Mouse (Mus musculus): ENCODE measurements around the gene Srp54c. TPM values are rescaled to one million over a fixed set of nuclear protein-coding genes. Genes with fewer than 3 reads are reported as not detected.
A peak's percentile ranks its signal among the peaks of the same experiment; 100 is the strongest.
"Not testable (repeated sequence)": the region's sequence is repeated elsewhere in the genome, so short reads cannot be mapped to it uniquely, and the experiment has no call there.

The Srp54c gene
- 73.0 and 74.5 TPM in 2 replicates for polyA plus RNA-seq (2016; fragmentation: Nextera tagmentation; extraction: Ambion mirVana)

DNA sequence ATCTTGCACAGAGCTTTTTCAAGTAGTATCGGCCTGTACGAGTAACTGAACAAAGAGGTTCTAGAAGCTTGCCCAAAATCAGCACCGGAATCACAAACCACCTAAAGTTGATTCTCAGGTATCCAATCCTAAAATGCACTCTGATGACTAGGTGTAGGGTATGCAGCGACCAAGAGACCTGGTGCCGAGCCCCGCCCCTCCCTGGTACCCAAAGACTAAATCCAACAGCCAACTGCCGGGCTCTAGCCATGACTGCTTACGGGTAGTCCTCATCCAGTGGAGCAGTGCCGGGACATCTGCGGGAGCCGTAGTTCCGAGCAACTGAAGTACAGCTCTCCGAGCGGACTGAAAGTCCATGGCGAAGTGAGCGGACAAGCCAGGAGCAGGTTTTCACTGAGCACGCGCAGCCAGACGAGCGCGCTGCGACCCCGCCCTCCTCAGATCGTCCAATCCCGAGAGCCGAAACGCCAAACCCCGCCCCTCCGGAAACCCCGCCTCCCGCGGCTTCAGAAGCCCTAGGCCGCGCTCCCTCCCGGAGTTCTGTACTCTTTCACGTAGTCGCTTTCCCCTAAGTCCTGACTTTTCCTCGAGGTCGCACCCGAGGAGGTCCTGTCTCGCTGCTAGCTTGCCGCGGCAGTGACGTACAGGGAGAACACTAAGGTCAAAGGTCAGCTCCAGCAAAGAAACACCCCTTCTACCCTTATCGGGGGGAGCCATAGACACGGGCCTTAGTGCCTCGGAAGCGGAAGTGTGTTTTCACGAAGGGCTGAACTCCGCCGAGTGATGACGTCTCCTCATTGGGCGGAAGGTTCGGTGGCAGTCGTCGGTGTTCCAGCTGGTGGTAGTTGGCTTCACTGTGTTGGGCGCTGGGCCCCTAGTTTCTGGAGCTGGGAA, at the start of gene Srp54c:
Gene Srp54c, plus strand, starts transcription at position 543 of the 894 bp plus-strand sequence.
- not testable (repeated sequence) for H3K27me3 ChIP-seq; H3K27ac ChIP-seq; H3K4me1 ChIP-seq; H3K4me2 ChIP-seq (replicated peaks); H3K9me3 ChIP-seq; H3K36me3 ChIP-seq; H3K9ac ChIP-seq
- peak; percentile 98 for ATAC-seq (ENCODE audit: insufficient number of reproducible peaks, insufficient read depth, low FRiP score, low TSS enrichment)
- no CpG with 5 or more reads among the region's 57 CpGs for WGBS
- H3K4me3 ChIP-seq: peak within 1 kb of the TSS; percentile 38

- no CpG with 5 or more reads among the region's 8 CpGs for WGBS
- H3K27ac ChIP-seq; ATAC-seq (ENCODE audit: insufficient number of reproducible peaks, insufficient read depth, low FRiP score, low TSS enrichment): not testable (repeated sequence)
Observed at GRCm38 (mm10) chr12:55187686-55188085, 42.3 kb upstream of the Srp54c start.

GRCm38 (mm10) chr12:55189127-55189526, 40.8 kb upstream of the Srp54c start:
- no CpG with 5 or more reads among the region's 5 CpGs for WGBS
- not testable (repeated sequence) for H3K9ac ChIP-seq; H3K4me2 ChIP-seq (replicated peaks); H3K36me3 ChIP-seq; H3K9me3 ChIP-seq; H3K4me1 ChIP-seq; H3K4me3 ChIP-seq; H3K27ac ChIP-seq; H3K27me3 ChIP-seq; ATAC-seq (ENCODE audit: insufficient number of reproducible peaks, insufficient read depth, low FRiP score, low TSS enrichment)

More at GRCm38 (mm10) chr12:55187686-55188085, 42.3 kb upstream of the Srp54c start:
- not testable (repeated sequence) for H3K27me3 ChIP-seq; H3K4me3 ChIP-seq; H3K4me1 ChIP-seq; H3K36me3 ChIP-seq; H3K9ac ChIP-seq; H3K4me2 ChIP-seq (replicated peaks); H3K9me3 ChIP-seq

GRCm38 (mm10) chr12:55199306-55199705, 30.7 kb upstream of the Srp54c start, which contains the start of gene 1700047I17Rik2:
Gene 1700047I17Rik2 (plus strand): TSS chr12:55199592.
- not testable (repeated sequence) for H3K4me2 ChIP-seq (replicated peaks); H3K4me1 ChIP-seq; H3K9me3 ChIP-seq; H3K9ac ChIP-seq; H3K4me3 ChIP-seq; H3K36me3 ChIP-seq; H3K27ac ChIP-seq; H3K27me3 ChIP-seq
- no CpG with 5 or more reads among the region's 40 CpGs for WGBS
- ATAC-seq (ENCODE audit: insufficient number of reproducible peaks, insufficient read depth, low FRiP score, low TSS enrichment): peak; percentile 96

DNA sequence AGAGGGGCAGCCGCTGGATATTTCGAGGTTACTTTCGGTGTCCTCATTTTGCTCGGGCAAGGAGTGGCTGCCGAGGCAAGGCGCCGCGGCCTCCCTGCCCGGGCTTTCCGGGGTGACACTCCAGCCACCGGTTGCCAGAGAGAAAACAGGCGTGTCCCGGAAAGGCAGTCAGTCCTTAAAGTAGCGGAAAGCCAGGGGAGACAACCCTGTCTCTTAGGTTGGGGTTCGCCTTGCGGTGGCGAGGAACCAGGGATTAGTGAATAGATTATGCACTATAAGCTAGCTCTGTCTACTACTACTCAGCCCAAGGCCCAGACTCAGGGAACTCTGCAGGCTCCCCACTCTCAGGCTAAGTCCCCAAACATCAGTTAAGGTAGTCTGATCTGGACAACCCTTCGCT, 30.2 kb upstream of the Srp54c start:
- H3K4me1 ChIP-seq; H3K9me3 ChIP-seq; H3K27ac ChIP-seq; H3K36me3 ChIP-seq; H3K4me2 ChIP-seq (replicated peaks); H3K27me3 ChIP-seq; H3K4me3 ChIP-seq; H3K9ac ChIP-seq: not testable (repeated sequence)
- peak; percentile 17; the same call in 1 of the 2 replicates for ATAC-seq (ENCODE audit: insufficient number of reproducible peaks, insufficient read depth, low FRiP score, low TSS enrichment)
- no CpG with 5 or more reads among the region's 18 CpGs for WGBS

DNA sequence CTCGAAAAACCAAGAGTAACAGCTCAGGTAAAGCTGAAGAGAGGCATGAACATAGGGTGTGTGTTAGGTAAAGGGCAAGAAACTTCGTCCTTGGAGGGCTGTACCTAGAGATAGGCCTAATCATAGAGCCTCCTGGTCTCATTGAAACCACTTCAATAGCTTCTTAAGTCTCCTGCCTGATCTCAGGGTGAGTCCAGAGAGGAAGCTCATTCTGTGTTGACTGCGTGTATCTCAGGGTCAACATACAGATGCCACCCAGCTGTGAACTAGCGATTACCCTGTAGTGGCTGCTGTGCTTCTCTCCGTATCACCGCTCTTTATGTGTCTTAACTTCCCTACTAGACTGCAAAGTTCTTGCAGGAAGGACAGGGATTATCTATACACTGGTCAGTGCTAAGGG, 17.0 kb upstream of the Srp54c start:
- H3K4me3 ChIP-seq; H3K27ac ChIP-seq; H3K9me3 ChIP-seq; H3K4me2 ChIP-seq (replicated peaks); H3K9ac ChIP-seq; H3K4me1 ChIP-seq; H3K36me3 ChIP-seq; H3K27me3 ChIP-seq; ATAC-seq (ENCODE audit: insufficient number of reproducible peaks, insufficient read depth, low FRiP score, low TSS enrichment): not testable (repeated sequence)
- no CpG with 5 or more reads among the region's 6 CpGs for WGBS

- H3K4me1 ChIP-seq; ATAC-seq (ENCODE audit: insufficient number of reproducible peaks, insufficient read depth, low FRiP score, low TSS enrichment); H3K9ac ChIP-seq; H3K36me3 ChIP-seq; H3K27me3 ChIP-seq; H3K9me3 ChIP-seq; H3K4me2 ChIP-seq (replicated peaks); H3K27ac ChIP-seq: not testable (repeated sequence)
- 0% methylated on average over 13 of the region's 25 CpGs for WGBS
- peak overlapping the region; percentile 38 for H3K4me3 ChIP-seq
Observed at GRCm38 (mm10) chr12:55230520-55230861, 523 bp downstream of the Srp54c start.

- not testable (repeated sequence) for H3K36me3 ChIP-seq; H3K27me3 ChIP-seq; H3K9ac ChIP-seq; H3K27ac ChIP-seq; H3K9me3 ChIP-seq; ATAC-seq (ENCODE audit: insufficient number of reproducible peaks, insufficient read depth, low FRiP score, low TSS enrichment); H3K4me1 ChIP-seq; H3K4me3 ChIP-seq; H3K4me2 ChIP-seq (replicated peaks)
- WGBS: no CpG with 5 or more reads among the region's 8 CpGs
Observed at GRCm38 (mm10) chr12:55242243-55242642, 12.3 kb downstream of the Srp54c start.

DNA sequence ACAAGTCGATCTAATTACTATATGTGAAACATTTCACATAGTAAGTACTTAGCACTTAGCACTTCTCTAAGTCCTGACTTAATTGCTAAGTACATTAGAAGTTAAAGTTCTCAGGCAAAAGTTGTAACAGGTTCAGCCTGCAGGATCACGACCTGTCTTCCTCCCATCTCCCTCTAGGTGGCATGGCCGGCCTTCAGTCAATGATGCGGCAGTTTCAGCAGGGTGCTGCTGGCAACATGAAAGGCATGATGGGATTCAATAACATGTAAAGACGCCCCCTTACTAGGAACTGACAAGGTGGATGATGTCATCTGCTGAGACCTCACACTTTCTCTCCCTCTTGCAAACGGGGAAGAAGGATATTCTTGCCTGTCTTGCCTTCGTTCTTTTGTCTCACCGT, 32.0 kb downstream of the Srp54c start:
- no CpG with 5 or more reads among the region's 8 CpGs for WGBS
- ATAC-seq (ENCODE audit: insufficient number of reproducible peaks, insufficient read depth, low FRiP score, low TSS enrichment); H3K9me3 ChIP-seq; H3K27me3 ChIP-seq; H3K4me3 ChIP-seq; H3K27ac ChIP-seq; H3K4me2 ChIP-seq (replicated peaks); H3K9ac ChIP-seq; H3K4me1 ChIP-seq: not testable (repeated sequence)
- peaks cover 13% of the 10 kb centered on the region for H3K36me3 ChIP-seq

DNA sequence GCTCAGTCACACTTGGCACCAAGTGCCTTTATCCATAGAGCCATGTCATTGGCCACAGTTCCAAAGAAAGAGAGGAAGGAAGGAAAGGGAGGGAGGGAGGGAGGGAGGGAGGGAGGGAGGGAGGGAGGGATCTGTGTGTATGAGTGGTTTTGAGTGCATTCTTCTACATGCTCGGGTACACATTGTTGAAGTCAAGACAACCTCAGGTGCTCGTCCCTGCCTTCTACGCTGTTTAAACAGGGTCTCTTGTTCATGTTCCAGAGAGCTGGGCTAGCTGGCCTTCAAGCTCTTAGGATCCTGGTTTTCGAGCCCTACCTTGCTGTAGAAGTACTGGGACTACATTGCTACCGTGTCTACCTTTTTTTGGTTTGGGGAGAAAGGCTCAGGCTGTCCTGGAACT, 33.4 kb downstream of the Srp54c start:
- H3K4me1 ChIP-seq; H3K27ac ChIP-seq; H3K9ac ChIP-seq; H3K27me3 ChIP-seq; H3K4me3 ChIP-seq; H3K36me3 ChIP-seq; H3K4me2 ChIP-seq (replicated peaks); ATAC-seq (ENCODE audit: insufficient number of reproducible peaks, insufficient read depth, low FRiP score, low TSS enrichment); H3K9me3 ChIP-seq: not testable (repeated sequence)
- no CpG with 5 or more reads among the region's 5 CpGs for WGBS

GRCm38 (mm10) chr12:55272243-55272642, 42.3 kb downstream of the Srp54c start:
- no peak overlapping the region for H3K4me2 ChIP-seq (replicated peaks)
- 88% methylated on average over 3 of the region's 3 CpGs for WGBS

DNA sequence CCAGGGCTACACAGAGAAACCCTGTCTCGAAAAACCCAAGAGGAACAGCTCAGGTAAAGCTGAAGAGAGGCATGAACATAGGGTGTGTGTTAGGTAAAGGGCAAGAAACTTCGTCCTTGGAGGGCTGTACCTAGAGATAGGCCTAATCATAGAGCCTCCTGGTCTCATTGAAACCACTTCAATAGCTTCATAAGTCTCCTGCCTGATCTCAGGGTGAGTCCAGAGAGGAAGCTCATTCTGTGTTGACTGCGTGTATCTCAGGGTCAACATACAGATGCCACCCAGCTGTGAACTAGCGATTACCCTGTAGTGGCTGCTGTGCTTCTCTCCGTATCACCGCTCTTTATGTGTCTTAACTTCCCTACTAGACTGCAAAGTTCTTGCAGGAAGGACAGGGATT, 47.6 kb downstream of the Srp54c start:
- not testable (repeated sequence) for H3K4me3 ChIP-seq; H3K36me3 ChIP-seq; H3K27me3 ChIP-seq; H3K27ac ChIP-seq; H3K4me2 ChIP-seq (replicated peaks); H3K4me1 ChIP-seq; ATAC-seq (ENCODE audit: insufficient number of reproducible peaks, insufficient read depth, low FRiP score, low TSS enrichment); H3K9ac ChIP-seq; H3K9me3 ChIP-seq
- WGBS: 90% methylated on average over 4 of the region's 6 CpGs

More at GRCm38 (mm10) chr12:55272243-55272642, 42.3 kb downstream of the Srp54c start:
- Histone ChIP-seq H3K4me1 (no peaks in the 10 kb centered on the region), H3K9ac (no peak overlapping the region), H3K9me3 (no peaks in the 10 kb centered on the region), H3K27me3 (no peaks in the 10 kb centered on the region), H3K4me3 (no peak overlapping the region), H3K36me3 (no peaks in the 10 kb centered on the region), H3K27ac (no peak overlapping the region)
- no peak for ATAC-seq (ENCODE audit: insufficient number of reproducible peaks, insufficient read depth, low FRiP score, low TSS enrichment)

All from embryonic facial prominence, embryonic 12.5 days (tissue).